Mouse (Mus musculus) cerebellum, adult 2 months (tissue): ENCODE data around the gene Slc39a13. TPM values are rescaled to one million over a fixed set of nuclear protein-coding genes. Genes with fewer than 3 reads are reported as not detected.

Source experiments
- DNase-seq, 2 experiments: peaks; one replicate each; pipeline ENCODE4 v3.0.0; 2021
- H3K27ac ChIP-seq: fragments of 200-500 bp; 2 replicates; pipeline ENCODE4 v1.5.1; 2012; ENCODE audit warnings: low read length, control low read depth, inconsistent platforms; ENCODE audit not compliant: insufficient read depth
- H3K27me3 ChIP-seq: fragments of 200-500 bp; 2 replicates; pipeline ENCODE4 v1.6.1; 2012; ENCODE audit warnings: inconsistent platforms, mild to moderate bottlenecking, low read length, moderate library complexity; ENCODE audit not compliant: control insufficient read depth, insufficient read depth
- H3K4me1 ChIP-seq: fragments of 200-500 bp; 2 replicates; pipeline ENCODE4 v1.6.1; 2011; ENCODE audit warnings: low read length; ENCODE audit not compliant: control insufficient read depth, insufficient read depth
- H3K4me3 ChIP-seq: fragments of 200-500 bp; replicated peaks from 2 replicates; pipeline ENCODE3; 2011; ENCODE audit warnings: mild to moderate bottlenecking, low read depth, low read length, control low read depth; ENCODE audit not compliant: insufficient read depth
- CTCF ChIP-seq: fragments of 200-500 bp; IDR thresholded peaks from 2 replicates; pipeline ENCODE4 v1.5.1; 2011; ENCODE audit warnings: low read depth, mild to moderate bottlenecking, control low read depth, low read length, moderate library complexity, borderline replicate concordance; ENCODE audit not compliant: insufficient read depth
- POLR2A ChIP-seq: fragments of 200-500 bp; IDR thresholded peaks from 2 replicates; pipeline ENCODE4 v1.6.1; 2011; ENCODE audit warnings: low read length, control low read depth, borderline replicate concordance; ENCODE audit not compliant: insufficient read depth
- WGBS: fragments of 180-500 bp; shearing (Covaris S2); methylation state at CpG from one replicate; pipeline ENCODE4 v1.1.7; 2018; 5-methylcytosine and 5-hydroxymethylcytosine counted together
- polyA plus RNA-seq: library from polyadenylated mRNA; depleted of rRNA; stranded (reverse); fragments of >200 nt; gene quantifications from 2 replicates; pipeline ENCODE4 v1.2.3, GENCODE M21; 2012

Gene Slc39a13
- polyA plus RNA-seq, 1 experiment: 93.3 TPM

- WGBS: 5% methylated on average over 14 of the region's 14 CpGs
Measured at GRCm38 (mm10) chr2:91069306-91070000, 764 bp downstream of the Slc39a13 start.

GRCm38 (mm10) chr2:91068872-91069165 lies 1.4 kb downstream of the Slc39a13 start:
- 16% methylated on average over 6 of the region's 6 CpGs for WGBS
- no peaks in the 10 kb centered on the region for H3K27me3 ChIP-seq
- no peak overlapping the region for H3K27ac ChIP-seq
- DNase-seq: peak in 1 of 2 experiments; percentile 37
- no peak for TF ChIP-seq CTCF
- H3K4me3 ChIP-seq: peak overlapping the region; percentile 91
- H3K4me1 ChIP-seq: peaks cover 20% of the 10 kb centered on the region

More at GRCm38 (mm10) chr2:91069306-91070000, 764 bp downstream of the Slc39a13 start:
- Histone ChIP-seq H3K27me3 (no peaks in the 10 kb centered on the region), H3K4me1 (peaks cover 20% of the 10 kb centered on the region), H3K27ac (peak overlapping the region; percentile 63; the same call in 1 of the 2 replicates), H3K4me3 (peak overlapping the region; percentile 91)
- DNase-seq: peak in 1 of 2 experiments; percentile 38
- TF ChIP-seq POLR2A (no peak), CTCF (no peak)

GRCm38 (mm10) chr2:91068162-91068871 lies 1.9 kb downstream of the Slc39a13 start:
- WGBS: 49% methylated on average over 13 of the region's 13 CpGs
- TF ChIP-seq POLR2A (no peak), CTCF (no peak)
- H3K27ac ChIP-seq: no peak overlapping the region

GRCm38 (mm10) chr2:91066455-91066854 lies 3.8 kb downstream of the Slc39a13 start:
- peak; percentile 49 to 61 for DNase-seq
- H3K27ac ChIP-seq: no peak overlapping the region
- H3K4me1 ChIP-seq: peaks cover 20% of the 10 kb centered on the region
- H3K4me3 ChIP-seq: no peak overlapping the region
- H3K27me3 ChIP-seq: no peaks in the 10 kb centered on the region
- TF ChIP-seq POLR2A (no peak), CTCF (no peak)
- 12% methylated on average over 3 of the region's 3 CpGs for WGBS

More at GRCm38 (mm10) chr2:91068162-91068871, 1.9 kb downstream of the Slc39a13 start:
- Histone ChIP-seq H3K27me3 (no peaks in the 10 kb centered on the region), H3K4me1 (peaks cover 20% of the 10 kb centered on the region), H3K4me3 (peak overlapping the region; percentile 91)
- no peak for DNase-seq

GRCm38 (mm10) chr2:91065544-91065943 lies 4.7 kb downstream of the Slc39a13 start:
- WGBS: 39% methylated on average over 3 of the region's 3 CpGs

GRCm38 (mm10) chr2:91064211-91064610 lies 6.0 kb downstream of the Slc39a13 start:
- H3K27me3 ChIP-seq: no peaks in the 10 kb centered on the region
- TF ChIP-seq CTCF (no peak), POLR2A (no peak)
- H3K4me1 ChIP-seq: peaks cover 18% of the 10 kb centered on the region
- WGBS: 84% methylated on average over 6 of the region's 6 CpGs
- H3K4me3 ChIP-seq: no peak overlapping the region
- no peak for DNase-seq
- H3K27ac ChIP-seq: no peak overlapping the region

More at GRCm38 (mm10) chr2:91065544-91065943, 4.7 kb downstream of the Slc39a13 start:
- peak; percentile 61 for TF ChIP-seq CTCF
- no peak for TF ChIP-seq POLR2A
- Histone ChIP-seq H3K27me3 (no peaks in the 10 kb centered on the region), H3K27ac (no peak overlapping the region), H3K4me3 (no peak overlapping the region), H3K4me1 (peaks cover 18% of the 10 kb centered on the region)
- peak; percentile 49 to 54 for DNase-seq

GRCm38 (mm10) chr2:91062779-91063606 lies 7.2 kb downstream of the Slc39a13 start:
- TF ChIP-seq CTCF (no peak), POLR2A (no peak)
- Histone ChIP-seq H3K4me3 (no peak overlapping the region), H3K27me3 (no peaks in the 10 kb centered on the region), H3K27ac (no peak overlapping the region), H3K4me1 (peaks cover 13% of the 10 kb centered on the region)
- WGBS: 90% methylated on average over 16 of the region's 16 CpGs
- no peak for DNase-seq
